Mouse (Mus musculus): ENCODE results near the gene Olfr640.

- no peak for TF ChIP-seq POLR2A (IDR thresholded peaks at IDR 0.05; ENCODE audit: low read depth, low read length)
- TF ChIP-seq CTCF (IDR thresholded peaks at IDR 0.05; ENCODE audit: extremely low read depth, insufficient read depth, insufficient read length, insufficient replicate concordance), result no peak
Observed at GRCm38 (mm10) chr7:104017203-104017602, 8.2 kb downstream of the Olfr640 start, which contains the start of gene Olfr639.

Measured in spleen, adult 2 months (tissue).